Mouse (Mus musculus): ENCODE results near the gene Itgal. TPM values are rescaled to one million over a fixed set of nuclear protein-coding genes. Genes with fewer than 3 reads are reported as not detected.
A peak's percentile ranks its signal among the peaks of the same experiment; 100 is the strongest.
"Not testable (repeated sequence)": the region's sequence is repeated elsewhere in the genome, so short reads cannot be mapped to it uniquely, and the experiment has no call there.

The Itgal gene
- polyA plus RNA-seq, 1 experiment from 2014 or later, result 3.8 TPM

- peak; percentile 98 for DNase-seq (ENCODE audit: low spot score)
- H3K27ac ChIP-seq (ENCODE audit: low read length), result peak within 1 kb of the TSS; percentile 79
- H3K4me1 ChIP-seq (ENCODE audit: insufficient read depth, low read depth, low read length); H3K9me3 ChIP-seq (ENCODE audit: low read length); H3K27me3 ChIP-seq (replicated peaks; ENCODE audit: insufficient read depth, low read length); H3K36me3 ChIP-seq (ENCODE audit: insufficient read depth, low read length): not testable (repeated sequence)
- TF ChIP-seq CTCF (IDR thresholded peaks at IDR 0.05), result peak; percentile 81
- H3K4me2 ChIP-seq (replicated peaks; ENCODE audit: low read depth, low read length), result peak within 1 kb of the TSS; percentile 72
- peak; percentile 99 for ATAC-seq
- peak within 1 kb of the TSS; percentile 65 for H3K4me3 ChIP-seq (ENCODE audit: low read depth, low read length)
- WGBS, result 1% methylated on average over 47 of the region's 49 CpGs
- H3K9ac ChIP-seq (replicated peaks; ENCODE audit: low read depth), result peak within 1 kb of the TSS; percentile 70
Measured at GRCm38 (mm10) chr7:127375271-127376245, 79.5 kb downstream of the Itgal start, which contains the start of gene Zfp747. TSS of gene Zfp747 (minus strand) at chr7:127376050.

GRCm38 (mm10) chr7:127378310-127378921, 82.4 kb downstream of the Itgal start:
- Histone ChIP-seq H3K36me3 (ENCODE audit: insufficient read depth, low read length) (no peaks in the 10 kb centered on the region), H3K9ac (replicated peaks; ENCODE audit: low read depth) (no peak overlapping the region), H3K9me3 (ENCODE audit: low read length) (no peaks in the 10 kb centered on the region), H3K4me3 (ENCODE audit: low read depth, low read length) (no peak overlapping the region), H3K4me1 (ENCODE audit: insufficient read depth, low read depth, low read length) (peaks cover 2% of the 10 kb centered on the region; the same call in 1 of the 2 replicates), H3K27ac (ENCODE audit: low read length) (no peak overlapping the region), H3K4me2 (replicated peaks; ENCODE audit: low read depth, low read length) (no peak overlapping the region), H3K27me3 (replicated peaks; ENCODE audit: insufficient read depth, low read length) (no peaks in the 10 kb centered on the region)
- WGBS, result 72% methylated on average over 6 of the region's 6 CpGs
- DNase-seq (ENCODE audit: low spot score) (no peak), ATAC-seq (no peak)
- TF ChIP-seq EP300 (IDR thresholded peaks at IDR 0.05) (no peak), CTCF (IDR thresholded peaks at IDR 0.05) (no peak)

Other genes with a start within 250 kb of the Itgal start
- 0.20 and 0.30 TPM in 2 replicates for gene Zg16, start 208.9 kb upstream of the Itgal start, polyA plus RNA-seq (2015; fragmentation: Nextera tagmentation; extraction: Ambion mirVana)
- gene AI467606, start 204.9 kb upstream of the Itgal start, polyA plus RNA-seq (2015; fragmentation: Nextera tagmentation; extraction: Ambion mirVana), result 14.6 and 16.0 TPM in 2 replicates
- 0.14 and 0.21 TPM in 2 replicates for gene Qprt, start 174.0 kb upstream of the Itgal start, polyA plus RNA-seq (2015; fragmentation: Nextera tagmentation; extraction: Ambion mirVana)
- gene Spn, start 158.4 kb upstream of the Itgal start, polyA plus RNA-seq (2015; fragmentation: Nextera tagmentation; extraction: Ambion mirVana), result 0.73 and 0.83 TPM in 2 replicates
- gene Cd2bp2, start 100.2 kb upstream of the Itgal start, polyA plus RNA-seq (2015; fragmentation: Nextera tagmentation; extraction: Ambion mirVana), result 28.4 and 29.6 TPM in 2 replicates
- 14.4 and 15.0 TPM in 2 replicates for gene Tbc1d10b, start 87.8 kb upstream of the Itgal start, polyA plus RNA-seq (2015; fragmentation: Nextera tagmentation; extraction: Ambion mirVana)
- gene Mylpf, start 87.4 kb upstream of the Itgal start, polyA plus RNA-seq (2015; fragmentation: Nextera tagmentation; extraction: Ambion mirVana), result 6.4 and 8.0 TPM in 2 replicates
- gene Zfp553, start 63.2 kb upstream of the Itgal start, polyA plus RNA-seq (2015; fragmentation: Nextera tagmentation; extraction: Ambion mirVana), result 15.5 and 15.7 TPM in 2 replicates
- gene Sept1, start 63.1 kb upstream of the Itgal start, polyA plus RNA-seq (2015; fragmentation: Nextera tagmentation; extraction: Ambion mirVana), result 13.0 TPM in 2 replicates
- gene Zfp771, start 52.0 kb upstream of the Itgal start, polyA plus RNA-seq (2015; fragmentation: Nextera tagmentation; extraction: Ambion mirVana), result 34.9 and 36.9 TPM in 2 replicates
- 35.7 and 36.4 TPM in 2 replicates for gene Dctpp1, start 35.6 kb upstream of the Itgal start, polyA plus RNA-seq (2015; fragmentation: Nextera tagmentation; extraction: Ambion mirVana)
- 59.4 and 66.9 TPM in 2 replicates for gene Sephs2, start 22.2 kb upstream of the Itgal start, polyA plus RNA-seq (2015; fragmentation: Nextera tagmentation; extraction: Ambion mirVana)
- 12.5 and 12.8 TPM in 2 replicates for gene Zfp768, start 49.3 kb downstream of the Itgal start, polyA plus RNA-seq (2015; fragmentation: Nextera tagmentation; extraction: Ambion mirVana)
- gene Zfp747, start 79.8 kb downstream of the Itgal start, polyA plus RNA-seq (2015; fragmentation: Nextera tagmentation; extraction: Ambion mirVana), result 7.3 and 7.9 TPM in 2 replicates
- gene 9130019O22Rik, start 90.9 kb downstream of the Itgal start, polyA plus RNA-seq (2015; fragmentation: Nextera tagmentation; extraction: Ambion mirVana), result 4.7 and 5.4 TPM in 2 replicates
- gene E430018J23Rik, start 97.4 kb downstream of the Itgal start, polyA plus RNA-seq (2015; fragmentation: Nextera tagmentation; extraction: Ambion mirVana), result 3.7 and 4.6 TPM in 2 replicates
- 6.0 and 6.7 TPM in 2 replicates for gene Zfp764, start 110.6 kb downstream of the Itgal start, polyA plus RNA-seq (2015; fragmentation: Nextera tagmentation; extraction: Ambion mirVana)
- 27.4 and 28.9 TPM in 2 replicates for gene Zfp688, start 125.8 kb downstream of the Itgal start, polyA plus RNA-seq (2015; fragmentation: Nextera tagmentation; extraction: Ambion mirVana)
- gene Zfp689, start 152.9 kb downstream of the Itgal start, polyA plus RNA-seq (2015; fragmentation: Nextera tagmentation; extraction: Ambion mirVana), result 2.6 and 3.5 TPM in 2 replicates
- gene Prr14, start 163.4 kb downstream of the Itgal start, polyA plus RNA-seq (2015; fragmentation: Nextera tagmentation; extraction: Ambion mirVana), result 37.6 and 37.7 TPM in 2 replicates
- 9.9 and 11.1 TPM in 2 replicates for gene Fbrs, start 182.9 kb downstream of the Itgal start, polyA plus RNA-seq (2015; fragmentation: Nextera tagmentation; extraction: Ambion mirVana)
- gene Srcap, start 215.7 kb downstream of the Itgal start, polyA plus RNA-seq (2015; fragmentation: Nextera tagmentation; extraction: Ambion mirVana), result 19.2 and 19.3 TPM in 2 replicates
- gene Gm42715, start 223.3 kb downstream of the Itgal start, polyA plus RNA-seq (2015; fragmentation: Nextera tagmentation; extraction: Ambion mirVana), result 9.3 and 10.3 TPM in 2 replicates

Measured in lung, postnatal 0 days (tissue).